Mouse (Mus musculus) heart, adult 2 months (tissue): ENCODE data around the gene Slc25a36.

Experiments used
- CTCF ChIP-seq: fragments of 200-600 bp; IDR thresholded peaks from 2 replicates; pipeline ENCODE4 v1.8.1; 2022; ENCODE audit warnings: antibody characterized with exemption, mild to moderate bottlenecking, moderate library complexity
- EP300 ChIP-seq: fragments of 200-500 bp; IDR thresholded peaks from 2 replicates; pipeline ENCODE4 v1.6.1; 2011; ENCODE audit warnings: low read depth, low read length, control low read depth; ENCODE audit not compliant: insufficient read depth

GRCm38 (mm10) chr9:97051176-97051575, 59.8 kb downstream of the Slc25a36 start:
- no peak for TF ChIP-seq CTCF
- TF ChIP-seq EP300 = no peak
